Mouse (Mus musculus): ENCODE measurements around the gene Etv2. TPM values are rescaled to one million over a fixed set of nuclear protein-coding genes. Genes with fewer than 3 reads are reported as not detected.

Gene Etv2
- polyA plus RNA-seq (2014; fragmentation: Illumina TruSeq; extraction: RNeasy Lipid Tissue Mini Kit (QIAGEN cat#74804); ENCODE audit: low read depth, low replicate concordance) = not detected

GRCm38 (mm10) chr7:30635752-30636151 lies at the start of gene Etv2:
Etv2 (minus strand) TSS chr7:30635852.

GRCm38 (mm10) chr7:30671480-30671879 lies 35.8 kb upstream of the Etv2 start, which contains the start of gene Pmis2:
Pmis2 (minus strand) TSS chr7:30671605.

GRCm38 (mm10) chr7:30664529-30665200 lies 29.0 kb upstream of the Etv2 start, which contains the start of gene Haus5:
Haus5 (minus strand) TSS chr7:30664994.

GRCm38 (mm10) chr7:30649591-30650540 lies 14.2 kb upstream of the Etv2 start, which contains the start of gene Rbm42:
Rbm42 (minus strand) TSS chr7:30650317.

GRCm38 (mm10) chr7:30625530-30626384 lies 9.9 kb downstream of the Etv2 start, which contains the start of gene Cox6b1:
Cox6b1 (minus strand) TSS chr7:30626151.

GRCm38 (mm10) chr7:30612654-30613402 lies 22.8 kb downstream of the Etv2 start, which contains the start of gene Upk1a:
Upk1a (minus strand) TSS chr7:30612847.

GRCm38 (mm10) chr7:30598786-30599185 lies 36.9 kb downstream of the Etv2 start, which contains the start of gene Zbtb32:
Zbtb32 (minus strand) TSS chr7:30598909.

GRCm38 (mm10) chr7:30588676-30589434 lies 46.8 kb downstream of the Etv2 start, which contains the start of gene Kmt2b:
Kmt2b (minus strand) TSS chr7:30588726.

Other genes with a start within 250 kb of the Etv2 start
- not detected for gene Tyrobp, start 222.1 kb downstream of the Etv2 start, polyA plus RNA-seq (2014; fragmentation: Illumina TruSeq; extraction: RNeasy Lipid Tissue Mini Kit (QIAGEN cat#74804); ENCODE audit: low read depth, low replicate concordance)
- not detected for gene Hcst, start 216.0 kb downstream of the Etv2 start, polyA plus RNA-seq (2014; fragmentation: Illumina TruSeq; extraction: RNeasy Lipid Tissue Mini Kit (QIAGEN cat#74804); ENCODE audit: low read depth, low replicate concordance)
- gene Nfkbid, start 214.1 kb downstream of the Etv2 start, polyA plus RNA-seq (2014; fragmentation: Illumina TruSeq; extraction: RNeasy Lipid Tissue Mini Kit (QIAGEN cat#74804); ENCODE audit: low read depth, low replicate concordance) = 0.10 TPM
- 1.3 TPM for gene Aplp1, start 190.3 kb downstream of the Etv2 start, polyA plus RNA-seq (2014; fragmentation: Illumina TruSeq; extraction: RNeasy Lipid Tissue Mini Kit (QIAGEN cat#74804); ENCODE audit: low read depth, low replicate concordance)
- not detected for gene Kirrel2, start 178.2 kb downstream of the Etv2 start, polyA plus RNA-seq (2014; fragmentation: Illumina TruSeq; extraction: RNeasy Lipid Tissue Mini Kit (QIAGEN cat#74804); ENCODE audit: low read depth, low replicate concordance)
- 0.07 TPM for gene Nphs1, start 177.5 kb downstream of the Etv2 start, polyA plus RNA-seq (2014; fragmentation: Illumina TruSeq; extraction: RNeasy Lipid Tissue Mini Kit (QIAGEN cat#74804); ENCODE audit: low read depth, low replicate concordance)
- not detected for gene Prodh2, start 142.2 kb downstream of the Etv2 start, polyA plus RNA-seq (2014; fragmentation: Illumina TruSeq; extraction: RNeasy Lipid Tissue Mini Kit (QIAGEN cat#74804); ENCODE audit: low read depth, low replicate concordance)
- 4.2 TPM for gene Arhgap33, start 100.8 kb downstream of the Etv2 start, polyA plus RNA-seq (2014; fragmentation: Illumina TruSeq; extraction: RNeasy Lipid Tissue Mini Kit (QIAGEN cat#74804); ENCODE audit: low read depth, low replicate concordance)
- gene Hspb6, start 83.7 kb downstream of the Etv2 start, polyA plus RNA-seq (2014; fragmentation: Illumina TruSeq; extraction: RNeasy Lipid Tissue Mini Kit (QIAGEN cat#74804); ENCODE audit: low read depth, low replicate concordance) = 35.8 TPM
- gene Proser3, start 83.6 kb downstream of the Etv2 start, polyA plus RNA-seq (2014; fragmentation: Illumina TruSeq; extraction: RNeasy Lipid Tissue Mini Kit (QIAGEN cat#74804); ENCODE audit: low read depth, low replicate concordance) = 5.3 TPM
- gene Lin37, start 76.0 kb downstream of the Etv2 start, polyA plus RNA-seq (2014; fragmentation: Illumina TruSeq; extraction: RNeasy Lipid Tissue Mini Kit (QIAGEN cat#74804); ENCODE audit: low read depth, low replicate concordance) = 9.7 TPM
- gene U2af1l4, start 72.6 kb downstream of the Etv2 start, polyA plus RNA-seq (2014; fragmentation: Illumina TruSeq; extraction: RNeasy Lipid Tissue Mini Kit (QIAGEN cat#74804); ENCODE audit: low read depth, low replicate concordance) = 13.3 TPM
- 0.97 TPM for gene Gm49396, start 72.5 kb downstream of the Etv2 start, polyA plus RNA-seq (2014; fragmentation: Illumina TruSeq; extraction: RNeasy Lipid Tissue Mini Kit (QIAGEN cat#74804); ENCODE audit: low read depth, low replicate concordance)
- 22.6 TPM for gene Psenen, start 72.2 kb downstream of the Etv2 start, polyA plus RNA-seq (2014; fragmentation: Illumina TruSeq; extraction: RNeasy Lipid Tissue Mini Kit (QIAGEN cat#74804); ENCODE audit: low read depth, low replicate concordance)
- gene Igflr1, start 70.4 kb downstream of the Etv2 start, polyA plus RNA-seq (2014; fragmentation: Illumina TruSeq; extraction: RNeasy Lipid Tissue Mini Kit (QIAGEN cat#74804); ENCODE audit: low read depth, low replicate concordance) = not detected
- gene Kmt2b, start 47.1 kb downstream of the Etv2 start, polyA plus RNA-seq (2014; fragmentation: Illumina TruSeq; extraction: RNeasy Lipid Tissue Mini Kit (QIAGEN cat#74804); ENCODE audit: low read depth, low replicate concordance) = 7.6 TPM
- 21.3 TPM for gene Zbtb32, start 36.9 kb downstream of the Etv2 start, polyA plus RNA-seq (2014; fragmentation: Illumina TruSeq; extraction: RNeasy Lipid Tissue Mini Kit (QIAGEN cat#74804); ENCODE audit: low read depth, low replicate concordance)
- not detected for gene Upk1a, start 23.0 kb downstream of the Etv2 start, polyA plus RNA-seq (2014; fragmentation: Illumina TruSeq; extraction: RNeasy Lipid Tissue Mini Kit (QIAGEN cat#74804); ENCODE audit: low read depth, low replicate concordance)
- 113 TPM for gene Cox6b1, start 9.7 kb downstream of the Etv2 start, polyA plus RNA-seq (2014; fragmentation: Illumina TruSeq; extraction: RNeasy Lipid Tissue Mini Kit (QIAGEN cat#74804); ENCODE audit: low read depth, low replicate concordance)
- 0.29 TPM for gene Rbm42, start 14.5 kb upstream of the Etv2 start, polyA plus RNA-seq (2014; fragmentation: Illumina TruSeq; extraction: RNeasy Lipid Tissue Mini Kit (QIAGEN cat#74804); ENCODE audit: low read depth, low replicate concordance)
- gene Haus5, start 29.1 kb upstream of the Etv2 start, polyA plus RNA-seq (2014; fragmentation: Illumina TruSeq; extraction: RNeasy Lipid Tissue Mini Kit (QIAGEN cat#74804); ENCODE audit: low read depth, low replicate concordance) = 7.4 TPM
- gene Pmis2, start 35.8 kb upstream of the Etv2 start, polyA plus RNA-seq (2014; fragmentation: Illumina TruSeq; extraction: RNeasy Lipid Tissue Mini Kit (QIAGEN cat#74804); ENCODE audit: low read depth, low replicate concordance) = 380 TPM
- 6.8 TPM for gene 2200002J24Rik, start 63.1 kb upstream of the Etv2 start, polyA plus RNA-seq (2014; fragmentation: Illumina TruSeq; extraction: RNeasy Lipid Tissue Mini Kit (QIAGEN cat#74804); ENCODE audit: low read depth, low replicate concordance)
- gene Atp4a, start 76.4 kb upstream of the Etv2 start, polyA plus RNA-seq (2014; fragmentation: Illumina TruSeq; extraction: RNeasy Lipid Tissue Mini Kit (QIAGEN cat#74804); ENCODE audit: low read depth, low replicate concordance) = 0.25 TPM
- 14.5 TPM for gene Tmem147, start 93.7 kb upstream of the Etv2 start, polyA plus RNA-seq (2014; fragmentation: Illumina TruSeq; extraction: RNeasy Lipid Tissue Mini Kit (QIAGEN cat#74804); ENCODE audit: low read depth, low replicate concordance)
- gene Gapdhs, start 107.8 kb upstream of the Etv2 start, polyA plus RNA-seq (2014; fragmentation: Illumina TruSeq; extraction: RNeasy Lipid Tissue Mini Kit (QIAGEN cat#74804); ENCODE audit: low read depth, low replicate concordance) = 629 TPM
- gene Sbsn, start 115.6 kb upstream of the Etv2 start, polyA plus RNA-seq (2014; fragmentation: Illumina TruSeq; extraction: RNeasy Lipid Tissue Mini Kit (QIAGEN cat#74804); ENCODE audit: low read depth, low replicate concordance) = 0.59 TPM
- 5.9 TPM for gene Dmkn, start 127.9 kb upstream of the Etv2 start, polyA plus RNA-seq (2014; fragmentation: Illumina TruSeq; extraction: RNeasy Lipid Tissue Mini Kit (QIAGEN cat#74804); ENCODE audit: low read depth, low replicate concordance)
- not detected for gene Krtdap, start 152.0 kb upstream of the Etv2 start, polyA plus RNA-seq (2014; fragmentation: Illumina TruSeq; extraction: RNeasy Lipid Tissue Mini Kit (QIAGEN cat#74804); ENCODE audit: low read depth, low replicate concordance)
- not detected for gene Ffar2, start 187.9 kb upstream of the Etv2 start, polyA plus RNA-seq (2014; fragmentation: Illumina TruSeq; extraction: RNeasy Lipid Tissue Mini Kit (QIAGEN cat#74804); ENCODE audit: low read depth, low replicate concordance)
- gene Ffar3, start 220.3 kb upstream of the Etv2 start, polyA plus RNA-seq (2014; fragmentation: Illumina TruSeq; extraction: RNeasy Lipid Tissue Mini Kit (QIAGEN cat#74804); ENCODE audit: low read depth, low replicate concordance) = not detected
- 0.17 TPM for gene Ffar1, start 225.7 kb upstream of the Etv2 start, polyA plus RNA-seq (2014; fragmentation: Illumina TruSeq; extraction: RNeasy Lipid Tissue Mini Kit (QIAGEN cat#74804); ENCODE audit: low read depth, low replicate concordance)
- not detected for gene Cd22, start 244.5 kb upstream of the Etv2 start, polyA plus RNA-seq (2014; fragmentation: Illumina TruSeq; extraction: RNeasy Lipid Tissue Mini Kit (QIAGEN cat#74804); ENCODE audit: low read depth, low replicate concordance)